Mouse (Mus musculus) adrenal gland, adult (tissue): ENCODE data around the gene Pde8a.
A peak's percentile ranks its signal among the peaks of the same experiment; 100 is the strongest.
"Not testable (repeated sequence)": the region's sequence is repeated elsewhere in the genome, so short reads cannot be mapped to it uniquely, and the experiment has no call there.

Experiments
- DNase-seq, 2 experiments: peaks; one replicate each; pipeline ENCODE4 v3.0.0; 2022 to 2023; ENCODE audit warnings: low spot score in 1 of 2; ENCODE audit not compliant: inconsistent age in 2 of 2

Pde8a gene

GRCm38 (mm10) chr7:81213347-81214152 lies at the start of gene Pde8a:
Pde8a (plus strand) TSS chr7:81213596.
- DNase-seq, result peak in 1 of 2 experiments; percentile 80

GRCm38 (mm10) chr7:81164411-81164810 lies 49.0 kb upstream of the Pde8a start:
- no peak for DNase-seq

- DNase-seq, result peak; percentile 33 to 79
These were observed 46.3 kb upstream of the Pde8a start for GRCm38 (mm10) chr7:81167124-81167523.

- DNase-seq, result no peak
These were observed 44.0 kb upstream of the Pde8a start for GRCm38 (mm10) chr7:81169351-81169750.

DNA sequence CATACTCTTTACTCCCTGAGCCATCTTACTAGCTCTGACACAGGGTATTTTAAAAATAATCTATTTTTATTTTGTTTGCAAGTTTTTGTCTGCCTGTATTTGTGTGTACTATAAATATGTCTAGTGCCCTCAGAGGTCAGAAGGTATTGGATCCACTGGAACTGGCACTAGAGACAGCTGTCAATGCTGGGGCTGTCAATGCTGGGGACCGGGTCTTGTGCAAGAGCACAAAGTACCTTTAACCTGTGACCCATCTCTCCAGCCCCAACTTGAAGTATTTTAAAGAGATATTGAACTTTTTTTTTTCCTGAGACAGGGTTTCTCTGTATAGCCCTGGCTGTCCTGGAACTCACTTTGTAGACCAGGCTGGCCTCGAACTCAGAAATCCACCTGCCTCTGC lies 39.5 kb upstream of the Pde8a start:
- DNase-seq, result no peak

DNA sequence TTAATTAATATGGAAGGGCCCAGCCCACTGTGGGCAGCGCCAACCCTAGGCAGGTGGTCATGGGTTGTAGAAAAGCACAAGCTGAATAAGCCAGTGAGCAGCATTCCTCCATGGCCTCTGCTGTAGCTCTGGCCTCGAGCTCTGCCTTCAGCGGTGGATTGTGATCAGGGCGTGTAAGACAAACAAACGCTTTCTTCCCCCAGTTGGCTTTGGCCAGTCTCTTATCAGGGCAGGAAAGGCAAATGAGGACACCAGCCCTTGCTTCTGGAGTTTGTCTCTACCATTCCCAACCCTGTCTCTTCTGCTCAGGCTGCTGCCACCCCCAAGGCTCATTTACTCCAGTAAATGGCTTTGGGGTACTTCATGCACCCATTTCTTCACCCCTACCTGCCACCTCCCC lies 38.7 kb upstream of the Pde8a start:
- no peak for DNase-seq

DNA sequence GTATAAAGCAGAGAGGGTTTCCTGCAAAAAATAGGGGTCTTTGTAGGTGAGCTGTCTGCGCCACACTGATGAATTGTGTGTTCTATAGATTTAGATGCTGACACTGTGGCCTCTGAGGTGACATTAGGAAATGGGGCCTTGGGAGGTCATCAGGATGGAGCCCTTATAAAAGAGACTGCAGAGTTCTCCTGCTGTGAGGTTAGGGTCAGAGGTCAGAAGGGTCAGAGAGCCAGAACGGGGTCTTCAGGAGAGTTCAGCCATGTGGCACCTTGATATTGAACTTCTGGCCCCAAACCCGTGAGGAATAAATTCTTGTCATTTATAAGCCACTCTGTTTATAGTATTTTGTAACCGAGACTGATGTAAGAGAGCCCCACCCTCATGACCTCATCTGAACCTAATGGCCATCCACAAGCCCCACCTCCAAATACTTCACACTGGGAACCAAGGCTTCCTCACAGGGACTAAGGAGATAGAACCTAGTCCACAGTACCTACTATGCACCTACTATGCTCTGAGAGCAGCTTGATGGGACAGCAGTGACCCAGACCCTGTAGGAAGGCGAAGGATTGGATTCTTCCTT lies 37.1 kb upstream of the Pde8a start:
- no peak for DNase-seq

- DNase-seq, result no peak
These were observed 33.9 kb upstream of the Pde8a start for GRCm38 (mm10) chr7:81179494-81179893.

GRCm38 (mm10) chr7:81182492-81183175 lies 30.8 kb upstream of the Pde8a start:
- peak; percentile 62 to 67 for DNase-seq

GRCm38 (mm10) chr7:81183181-81183580 lies 30.2 kb upstream of the Pde8a start:
- DNase-seq, result no peak

- no peak for DNase-seq
These were observed 29.3 kb upstream of the Pde8a start for GRCm38 (mm10) chr7:81184136-81184535.

GRCm38 (mm10) chr7:81184651-81185050 lies 28.7 kb upstream of the Pde8a start:
- DNase-seq, result no peak

GRCm38 (mm10) chr7:81186036-81186435 lies 27.4 kb upstream of the Pde8a start:
- peak in 1 of 2 experiments; percentile 77 for DNase-seq

- peak in 1 of 2 experiments; percentile 52 for DNase-seq
These were observed 24.2 kb upstream of the Pde8a start for GRCm38 (mm10) chr7:81189180-81189579.

DNA sequence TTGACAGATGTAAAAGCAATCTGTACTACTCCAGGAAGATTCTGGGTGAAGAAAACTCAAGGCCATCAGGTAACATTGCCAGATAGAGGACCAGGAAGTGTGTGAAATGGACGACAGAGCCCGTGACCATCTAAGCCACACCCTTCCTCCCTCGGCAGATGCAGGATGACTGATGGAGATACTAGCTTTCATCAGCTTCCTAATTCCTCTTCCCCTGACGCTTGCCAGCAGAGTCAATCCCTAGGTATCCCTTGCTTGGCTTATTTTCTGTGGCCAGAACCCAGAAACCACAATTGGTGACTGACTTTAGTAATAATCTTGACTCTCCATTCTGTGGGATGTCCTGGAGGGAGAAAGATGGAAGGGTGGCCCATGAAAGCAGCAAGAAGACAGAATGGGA lies 17.9 kb upstream of the Pde8a start:
- no peak for DNase-seq

- DNase-seq, result no peak
These were observed 16.6 kb upstream of the Pde8a start for GRCm38 (mm10) chr7:81196796-81197195.

DNA sequence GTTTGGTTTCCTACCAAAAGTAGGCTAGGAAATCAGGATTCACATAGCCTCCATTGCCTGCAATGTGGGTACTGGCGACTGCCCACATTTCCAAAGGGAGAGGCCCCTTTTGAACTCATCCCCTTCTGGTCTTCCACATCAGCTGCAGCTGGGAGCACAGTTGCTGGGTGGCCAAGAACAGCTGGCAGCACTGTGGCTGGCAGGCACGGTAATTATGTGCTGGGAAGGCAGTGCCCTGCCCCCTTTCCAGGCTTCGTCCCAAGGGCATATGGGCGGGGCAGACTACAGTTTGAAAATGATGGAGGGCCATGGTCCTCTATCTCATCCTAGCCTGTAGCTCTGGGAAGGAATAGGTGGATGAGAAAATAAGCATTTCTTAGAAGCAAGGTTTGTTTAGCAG lies 14.9 kb upstream of the Pde8a start:
- peak; percentile 58 to 81 for DNase-seq

- no peak for DNase-seq
These were observed 14.3 kb upstream of the Pde8a start for GRCm38 (mm10) chr7:81199109-81199508.

GRCm38 (mm10) chr7:81199757-81200156 lies 13.6 kb upstream of the Pde8a start:
- no peak for DNase-seq

DNA sequence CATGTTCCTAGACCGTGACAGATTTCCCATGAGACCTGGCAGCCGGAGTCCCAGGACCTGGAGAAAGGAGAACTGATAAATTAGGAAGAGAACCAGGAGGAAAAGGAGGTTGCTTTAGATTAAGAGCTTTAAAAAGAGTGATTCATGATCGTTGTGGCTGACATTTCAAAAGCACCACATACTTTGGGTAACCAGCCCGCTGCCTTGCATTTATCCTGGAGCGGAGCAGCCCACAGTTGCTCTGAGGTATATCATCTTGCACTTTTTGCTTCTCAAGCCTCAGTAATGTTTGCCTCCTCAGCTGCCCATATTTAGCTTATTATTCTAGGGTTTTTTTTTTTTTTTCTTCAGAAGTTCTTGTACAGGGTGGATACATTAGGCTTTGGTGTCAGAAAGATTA lies 11.0 kb upstream of the Pde8a start:
- no peak for DNase-seq

GRCm38 (mm10) chr7:81203576-81203975 lies 9.8 kb upstream of the Pde8a start:
- not testable (repeated sequence) for DNase-seq

GRCm38 (mm10) chr7:81208944-81209343 lies 4.5 kb upstream of the Pde8a start:
- peak; percentile 81 to 91 for DNase-seq
